Mouse (Mus musculus) cerebellum, postnatal 36 days (tissue): ENCODE data around the gene Ypel3.
"Not testable (repeated sequence)": the region's sequence is repeated elsewhere in the genome, so short reads cannot be mapped to it uniquely, and the experiment has no call there.

ENCODE experiments used
- DNase-seq, 2 experiments: peaks; one replicate each; pipeline ENCODE4 v3.0.0; 2021 to 2022; ENCODE audit warnings: mixed read lengths in 2 of 2

Ypel3 gene

DNA sequence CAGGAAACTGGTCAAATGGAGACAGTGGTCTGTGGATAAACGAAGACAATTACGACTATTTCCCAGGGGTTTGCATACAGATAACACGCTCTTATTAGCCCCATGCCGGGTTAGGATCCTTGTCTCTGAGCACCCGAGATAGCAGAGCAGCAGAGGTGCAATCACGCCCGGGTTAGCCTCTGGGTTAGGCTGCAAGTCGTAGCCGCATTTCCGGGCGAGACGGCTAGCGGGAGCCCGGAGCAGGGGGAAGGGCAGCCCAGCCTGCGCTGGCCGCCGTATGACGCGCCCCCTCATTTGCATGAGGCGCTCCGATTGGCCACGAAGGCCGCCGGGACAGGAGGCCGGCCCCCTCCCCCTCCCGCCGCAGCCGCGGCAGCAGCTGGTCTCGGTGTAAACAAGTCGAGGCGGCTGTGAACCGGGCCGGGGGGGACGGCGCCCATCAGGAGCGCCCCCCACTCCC is at the start of gene Ypel3:
Gene Ypel3 (plus strand): TSS at position 358 of the 460 bp plus-strand sequence.
- peak; percentile 92 to 98 for DNase-seq

DNA sequence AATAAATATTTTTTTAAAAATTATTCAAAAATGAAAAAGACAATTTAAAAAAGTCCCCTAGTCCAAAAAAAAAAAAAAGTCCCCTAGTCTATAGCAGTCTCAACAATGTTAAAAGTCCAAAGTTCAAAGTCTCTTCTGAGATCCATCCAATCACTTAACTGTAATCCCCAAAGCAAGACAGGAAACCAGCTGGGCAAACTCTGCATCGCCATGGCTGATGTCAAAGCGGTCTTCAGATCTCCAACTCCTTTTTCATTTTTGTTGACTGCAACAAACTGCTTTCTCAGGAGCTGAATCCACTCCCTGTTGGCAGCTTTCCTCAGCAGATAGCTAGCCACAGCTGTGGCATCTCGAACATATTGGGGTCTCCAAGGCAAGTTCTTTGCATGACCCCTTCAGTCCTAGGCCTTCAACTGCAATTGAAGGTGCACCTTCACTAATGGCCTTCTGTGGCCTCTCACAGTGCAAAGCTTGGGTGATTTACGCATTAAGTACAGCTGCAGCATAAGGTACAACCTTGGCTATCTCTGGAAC is 46.4 kb upstream of the Ypel3 start:
- DNase-seq = not testable (repeated sequence)

DNA sequence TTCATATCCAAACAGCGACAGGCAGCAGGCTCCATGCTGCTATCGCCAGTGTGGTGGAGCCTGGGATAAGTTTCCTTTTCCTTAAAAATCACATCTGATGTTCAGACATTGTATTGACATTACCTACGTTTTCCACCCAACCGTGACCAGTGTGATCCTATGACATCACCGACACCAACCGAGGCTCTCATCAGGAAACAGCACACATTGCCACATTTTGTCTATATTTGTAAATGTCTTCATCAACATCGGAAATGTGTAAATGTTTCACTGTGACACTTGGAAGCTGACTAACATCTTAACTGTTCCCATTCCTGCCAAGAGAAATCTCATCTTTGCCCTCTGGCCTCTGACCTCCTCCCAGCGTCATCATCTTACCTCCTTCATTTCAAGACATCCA is 40.6 kb upstream of the Ypel3 start:
- DNase-seq = no peak

DNA sequence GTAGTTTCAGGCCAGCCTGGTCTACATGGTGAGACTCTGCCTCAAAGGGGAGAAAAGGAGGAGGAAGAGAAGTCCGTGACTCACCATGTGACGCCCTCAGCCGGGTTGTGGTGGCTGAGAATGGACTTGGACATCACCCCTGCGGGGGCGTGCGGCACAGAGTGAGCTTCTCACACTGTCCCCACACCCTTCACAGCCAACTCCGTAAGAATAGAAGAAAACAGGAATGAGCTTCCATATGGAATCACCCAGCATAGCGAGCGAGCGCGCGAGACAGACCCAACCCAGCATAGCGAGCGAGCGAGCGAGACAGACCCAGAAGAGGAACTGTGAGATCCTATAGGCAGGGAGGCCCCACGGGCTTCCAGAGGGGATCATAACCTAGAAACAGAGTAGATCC is 37.2 kb upstream of the Ypel3 start:
- no peak for DNase-seq

DNA sequence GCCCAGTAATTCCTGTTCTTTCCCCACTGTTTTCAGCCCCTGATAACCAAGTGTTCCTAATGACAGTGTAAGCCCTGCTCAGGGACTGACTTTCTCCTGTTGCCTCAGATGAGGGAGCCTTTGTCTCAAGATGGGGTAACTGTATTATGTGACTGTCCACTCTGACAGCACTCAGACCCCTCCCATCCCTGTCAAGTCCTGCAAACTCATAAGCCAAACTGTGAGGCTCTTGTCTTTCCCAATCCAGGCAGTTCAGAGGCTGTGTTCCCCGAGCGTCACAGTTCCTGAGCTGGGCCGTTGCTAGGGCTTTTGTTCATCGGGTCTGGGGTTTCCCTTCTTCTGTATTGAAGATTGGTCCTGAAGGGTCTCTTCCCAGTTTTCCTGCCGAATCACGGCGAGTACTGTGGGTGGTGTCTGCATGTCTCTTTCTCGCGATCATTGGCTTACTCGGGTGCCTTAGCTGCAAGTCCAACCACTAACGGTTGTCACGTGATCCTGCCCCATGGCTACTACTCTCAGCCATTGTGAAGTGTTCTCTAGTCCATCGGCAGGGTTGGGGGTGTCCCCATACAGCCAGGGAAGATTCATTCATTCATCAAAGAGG is 36.5 kb upstream of the Ypel3 start:
- DNase-seq = no peak

DNA sequence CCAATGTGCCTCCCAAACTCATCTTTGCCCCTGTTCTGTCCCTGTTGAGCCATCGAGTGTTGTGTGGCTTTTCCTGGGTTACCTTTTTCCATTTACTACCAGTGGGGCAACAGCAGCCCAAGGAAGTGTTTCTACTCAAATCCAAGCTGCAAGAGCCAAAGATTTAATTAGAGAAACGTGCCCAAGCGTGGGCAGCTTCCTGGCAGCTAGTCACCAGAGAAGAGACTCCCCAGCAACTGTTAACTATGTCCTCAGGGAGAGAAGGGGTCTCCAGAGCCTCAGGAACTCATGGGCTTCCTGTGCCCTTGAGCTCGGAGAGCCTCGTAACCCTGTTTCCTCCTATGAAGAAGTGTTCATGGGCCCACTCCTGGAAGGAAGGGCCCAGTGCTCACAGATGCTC is 35.8 kb upstream of the Ypel3 start:
- DNase-seq = no peak

DNA sequence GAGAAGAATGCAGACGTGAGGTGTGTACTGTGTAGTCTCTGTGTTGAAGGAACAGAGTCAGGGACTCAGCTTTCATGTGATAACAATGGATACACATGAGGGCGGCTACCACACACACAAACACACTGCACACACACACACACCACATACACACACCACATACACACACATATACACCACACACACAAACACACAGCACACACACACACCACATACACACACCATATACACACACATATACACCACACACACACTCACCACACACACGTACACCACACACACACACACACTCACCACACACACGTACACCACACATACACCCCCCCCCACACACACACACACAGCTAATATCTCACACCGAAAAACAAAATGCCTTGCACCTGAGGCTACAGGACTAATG is 35.3 kb upstream of the Ypel3 start:
- no peak for DNase-seq

DNA sequence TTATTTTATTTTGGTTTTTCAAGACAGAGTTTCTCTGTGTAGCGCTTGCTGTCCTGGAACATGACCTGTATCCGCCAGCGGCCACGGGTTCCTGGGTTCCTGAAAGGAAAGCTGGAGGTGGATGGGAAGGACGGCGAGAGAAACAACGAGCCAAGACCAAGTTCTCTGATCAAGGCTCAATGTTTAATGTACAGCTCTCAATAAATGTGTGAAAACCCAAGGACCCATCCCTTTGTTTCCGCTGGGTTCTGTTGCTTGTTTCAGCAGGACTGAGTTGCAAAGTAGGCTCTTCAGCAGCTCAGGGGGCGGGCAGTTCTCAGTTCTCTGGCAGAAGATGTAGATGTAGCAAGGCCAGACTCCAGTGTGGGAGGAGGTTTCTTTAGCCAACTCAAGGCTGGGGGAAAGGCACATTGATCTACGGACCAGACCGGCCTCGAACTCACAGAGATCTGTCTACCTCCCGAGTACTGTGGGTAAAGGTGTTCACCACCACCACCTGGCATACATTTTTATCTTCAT is 34.7 kb upstream of the Ypel3 start:
- DNase-seq = no peak

DNA sequence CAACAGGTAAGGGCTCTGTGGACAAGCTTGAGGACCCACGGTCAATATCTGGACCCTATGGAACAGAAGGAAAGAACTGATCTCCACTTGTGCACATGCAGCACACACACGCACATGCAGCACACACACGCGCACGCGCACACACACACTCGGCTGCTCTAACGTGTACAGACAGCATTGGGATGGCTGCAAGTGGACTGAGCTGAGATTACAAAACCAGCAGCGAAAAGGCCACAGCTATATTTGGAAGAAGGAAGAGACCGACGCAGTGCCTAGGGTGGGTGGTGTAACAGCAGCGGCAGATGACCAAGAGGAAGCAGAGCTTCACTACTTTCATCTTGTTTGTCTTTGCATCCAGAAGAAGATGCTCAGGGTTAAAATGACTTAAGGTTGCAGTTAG is 30.7 kb upstream of the Ypel3 start:
- no peak for DNase-seq

DNA sequence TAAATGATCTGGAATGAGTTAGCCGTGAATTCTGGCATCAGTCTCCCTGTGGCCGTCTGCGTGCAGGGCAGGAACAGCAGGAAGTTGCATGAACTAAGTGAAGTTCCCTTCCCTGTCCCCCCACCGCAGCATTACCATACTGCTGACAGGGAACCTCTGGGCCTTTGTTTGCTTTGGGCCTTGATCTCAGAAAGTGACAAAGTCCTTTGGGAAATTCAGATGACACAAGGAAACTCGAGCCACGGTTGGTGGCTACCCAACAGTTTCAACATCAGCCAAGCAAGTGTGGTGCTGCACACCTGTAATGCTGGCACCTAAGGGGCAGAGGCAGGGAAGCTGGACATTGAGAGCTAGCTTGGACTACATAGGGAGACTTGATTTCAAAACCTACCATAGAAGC is 30.0 kb upstream of the Ypel3 start:
- DNase-seq = no peak

DNA sequence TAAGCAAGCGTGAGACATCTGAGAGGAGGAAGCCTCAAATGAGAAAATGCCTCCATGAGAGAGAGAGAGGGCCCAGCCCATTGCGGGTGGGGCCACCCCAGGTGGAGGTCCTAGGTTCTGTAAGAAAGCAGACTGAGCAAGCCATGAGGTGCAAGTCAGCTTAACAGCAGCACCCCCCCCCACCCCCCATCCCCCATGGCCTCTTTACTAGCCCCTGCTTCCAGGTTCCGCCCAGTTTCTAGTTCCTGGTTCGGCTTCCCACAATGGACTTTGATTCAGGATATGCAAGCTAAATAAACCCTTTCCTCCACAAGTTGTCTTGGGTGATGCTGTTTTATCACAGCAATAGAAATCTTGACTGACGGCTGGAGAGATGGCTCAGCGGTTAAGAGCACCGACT is 27.9 kb upstream of the Ypel3 start:
- DNase-seq = no peak

DNA sequence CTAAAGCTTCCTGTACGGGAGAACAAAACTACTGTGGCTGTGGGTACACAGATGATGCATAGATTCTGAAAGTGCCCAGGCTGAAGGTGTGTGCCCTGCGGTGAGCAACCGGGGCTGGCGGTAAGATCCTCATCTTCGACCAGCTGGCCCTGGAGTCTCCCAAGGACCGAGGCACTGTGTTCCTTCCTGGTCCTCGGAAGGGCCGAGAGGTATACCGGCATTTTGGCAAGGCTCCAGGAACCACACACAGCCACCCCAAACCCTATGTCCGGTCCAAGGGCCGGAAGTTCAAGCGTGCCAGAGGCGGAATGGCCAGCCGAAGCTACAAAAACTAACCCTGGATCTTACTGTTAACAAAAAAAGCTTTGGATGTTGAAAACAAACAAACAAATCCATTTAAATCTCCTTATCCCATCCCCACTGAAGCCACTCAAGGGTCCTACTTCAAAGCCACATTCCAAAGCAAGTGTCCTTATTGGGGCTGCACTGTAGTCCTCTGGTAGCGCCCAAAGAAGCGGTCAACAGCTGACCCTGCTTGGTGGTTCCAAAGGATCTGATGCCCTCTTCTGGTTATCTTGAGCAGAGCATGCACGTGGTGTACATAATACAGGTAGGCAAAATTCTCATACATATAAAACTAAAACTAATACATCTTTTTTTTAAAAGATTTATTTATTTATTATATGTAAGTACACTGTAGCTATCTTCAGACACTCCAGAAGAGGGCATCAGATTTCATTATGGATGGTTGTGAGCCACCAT is 27.0 kb upstream of the Ypel3 start:
- DNase-seq = no peak

DNA sequence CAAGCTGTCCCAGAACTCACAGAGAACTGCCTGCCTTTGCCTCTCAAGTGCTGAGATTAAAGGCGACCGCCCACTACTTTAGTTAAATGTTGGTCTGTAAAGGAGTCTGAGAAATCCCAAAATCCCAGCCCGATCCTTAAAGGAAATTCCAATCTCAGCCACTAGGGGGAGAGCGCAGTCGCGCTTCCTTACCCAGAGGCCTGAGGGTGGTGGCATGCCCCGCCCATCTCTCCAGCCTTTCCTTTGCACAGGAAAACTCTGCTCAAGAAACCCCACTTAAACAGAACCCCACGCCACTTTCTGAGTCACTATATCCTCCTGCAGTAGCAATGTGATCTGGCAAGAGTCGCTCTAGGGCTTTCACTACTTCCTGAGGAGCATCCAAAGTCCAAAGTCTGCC is 21.9 kb upstream of the Ypel3 start:
- peak; percentile 80 to 85 for DNase-seq

DNA sequence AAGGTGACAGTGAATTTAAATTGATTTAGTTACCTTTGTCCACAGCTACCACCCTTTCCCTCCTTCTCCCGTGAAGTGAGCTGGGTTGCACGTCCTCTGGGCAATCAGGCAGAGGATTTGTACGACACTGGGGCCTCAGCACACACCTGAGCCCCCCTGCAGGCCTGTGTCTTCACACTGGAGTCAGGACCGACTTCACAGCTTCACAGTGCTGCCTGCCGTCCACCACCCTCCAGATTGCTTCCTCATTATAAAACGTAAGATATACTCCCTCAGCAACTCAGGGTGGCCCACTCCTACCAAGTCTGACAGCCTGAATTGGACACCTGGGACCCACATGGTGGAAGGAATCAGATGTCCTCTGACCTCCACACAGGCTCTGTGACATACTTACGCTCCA is 18.2 kb upstream of the Ypel3 start:
- DNase-seq = no peak

DNA sequence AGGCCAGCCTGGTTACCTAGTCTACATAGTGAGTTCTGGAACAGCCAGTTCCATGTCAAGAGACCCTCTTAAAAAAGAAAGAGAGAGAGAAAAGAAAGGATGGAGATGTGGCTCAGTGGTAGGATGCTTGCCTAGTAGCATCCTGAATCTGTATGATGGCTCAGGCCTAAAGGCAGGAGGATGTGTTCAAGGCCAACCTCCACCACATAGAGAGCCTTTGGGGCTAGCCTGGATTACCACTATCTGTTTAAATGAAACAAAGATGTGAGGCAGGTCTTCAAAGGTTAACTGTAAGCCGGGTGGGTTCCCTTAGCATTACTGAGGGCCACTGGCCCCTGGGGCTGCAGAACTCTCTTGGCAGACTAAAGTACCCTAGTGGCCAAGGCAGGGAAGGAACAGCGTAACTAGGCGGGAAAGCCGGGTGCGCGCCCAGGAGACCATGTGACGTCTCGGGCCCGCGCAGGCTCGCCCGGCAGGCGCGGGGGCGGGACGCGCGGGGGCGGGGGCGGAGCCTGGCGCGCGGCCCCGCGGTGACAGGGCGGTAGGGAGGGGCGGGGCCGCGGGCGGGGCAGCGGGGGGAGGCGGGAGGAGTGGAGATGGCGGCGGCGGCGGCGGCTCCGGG is 17.6 kb upstream of the Ypel3 start, which contains the start of gene Mapk3:
Gene Mapk3 (plus strand): TSS at position 552 of the 622 bp plus-strand sequence.
- DNase-seq = peak; percentile 87 to 89

DNA sequence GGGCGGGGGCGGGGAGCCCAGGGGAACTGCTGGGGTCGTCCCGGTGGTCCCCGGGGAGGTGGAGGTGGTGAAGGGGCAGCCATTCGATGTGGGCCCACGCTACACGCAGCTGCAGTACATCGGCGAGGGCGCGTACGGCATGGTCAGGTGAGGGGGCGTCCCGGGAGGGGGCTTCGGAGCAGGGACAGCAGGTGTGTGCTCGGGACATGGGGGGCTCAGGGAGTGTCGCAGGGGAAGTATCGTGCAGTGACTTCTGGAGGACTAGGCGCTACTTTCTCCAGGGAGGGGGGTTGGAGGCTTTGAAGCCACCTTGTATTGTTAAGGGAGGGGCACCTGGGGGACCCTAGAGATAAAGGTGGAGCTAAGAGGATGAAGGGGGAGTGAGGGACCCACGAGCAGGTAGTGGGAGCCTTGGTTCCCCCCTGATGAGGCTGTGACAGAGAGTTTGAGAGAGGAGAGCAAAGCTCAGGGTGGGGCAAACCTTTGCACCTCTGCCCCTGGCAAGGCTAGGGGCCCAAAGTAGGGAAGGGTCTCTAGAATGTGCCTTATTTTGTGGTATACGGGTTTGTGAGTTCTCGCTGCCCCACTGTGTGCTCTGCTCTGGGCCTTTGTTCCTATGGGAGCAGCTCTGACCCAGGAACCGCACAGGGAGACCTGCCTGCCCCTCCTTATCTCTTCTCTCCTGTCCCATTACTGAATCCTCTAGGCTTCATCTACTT is 16.9 kb upstream of the Ypel3 start:
- DNase-seq = no peak

DNA sequence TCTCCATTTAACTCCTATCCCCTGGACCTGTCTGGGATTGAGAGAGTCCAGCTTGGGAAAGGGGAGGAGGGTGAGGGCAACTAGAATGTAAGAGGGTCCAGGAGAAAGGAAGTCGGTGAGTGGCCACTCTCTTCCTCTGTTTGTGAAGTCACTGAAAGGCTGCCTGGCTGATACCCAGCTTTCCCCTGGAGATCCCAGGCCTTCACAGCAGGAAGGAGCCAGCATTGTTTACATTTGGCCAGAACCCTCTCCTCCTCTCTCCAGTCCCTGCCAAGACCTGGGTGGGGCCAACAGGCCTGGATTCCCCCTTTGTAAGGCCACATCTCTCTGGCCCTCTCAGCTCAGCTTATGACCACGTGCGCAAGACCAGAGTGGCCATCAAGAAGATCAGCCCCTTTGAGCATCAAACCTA is 16.4 kb upstream of the Ypel3 start:
- peak; percentile 68 to 69 for DNase-seq

DNA sequence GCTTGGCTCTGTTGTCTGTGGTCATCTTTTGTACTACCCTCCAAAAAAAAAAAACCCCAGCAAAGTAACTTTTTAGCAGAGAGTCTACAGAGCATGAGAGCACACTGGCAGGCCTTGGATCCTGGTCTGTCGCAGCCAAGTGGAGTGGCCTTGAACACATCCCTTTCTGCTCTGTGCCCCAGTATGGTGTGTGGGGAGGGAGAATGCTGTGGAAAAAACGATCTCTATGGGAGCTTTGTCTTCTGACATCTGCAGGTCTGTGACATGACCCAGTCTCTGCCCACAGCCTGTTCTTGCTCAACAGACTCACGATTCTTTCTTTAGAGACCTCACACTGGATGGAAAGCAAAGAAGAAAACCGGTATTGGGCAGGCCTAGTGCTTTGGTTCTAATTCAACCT is 15.8 kb upstream of the Ypel3 start:
- no peak for DNase-seq

DNA sequence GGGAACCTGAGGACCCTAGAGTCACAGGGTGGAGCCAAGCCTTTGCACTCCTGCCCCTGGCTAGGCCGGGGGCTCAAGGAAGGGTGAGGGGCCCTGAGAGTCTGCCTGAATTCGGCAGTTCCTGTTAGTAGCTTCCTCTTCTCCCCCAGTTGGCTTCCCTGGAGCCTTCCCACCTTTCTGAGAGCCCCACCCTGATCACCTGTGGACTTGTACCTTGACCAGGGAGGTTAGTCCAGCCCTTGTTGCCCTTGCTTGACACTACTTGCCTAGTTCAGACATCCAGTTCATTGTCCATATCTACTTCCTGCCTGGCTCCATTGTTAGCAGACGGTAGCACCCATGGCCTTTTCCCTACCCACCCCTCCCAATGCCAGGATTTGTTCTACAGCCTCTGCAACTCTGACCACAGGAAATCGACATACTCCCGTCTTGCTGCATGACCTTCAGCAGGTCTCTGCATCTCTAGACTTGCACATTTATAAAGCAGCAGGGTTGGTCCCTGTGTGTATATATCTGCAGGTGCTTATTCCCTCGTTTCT is 15.2 kb upstream of the Ypel3 start:
- no peak for DNase-seq

DNA sequence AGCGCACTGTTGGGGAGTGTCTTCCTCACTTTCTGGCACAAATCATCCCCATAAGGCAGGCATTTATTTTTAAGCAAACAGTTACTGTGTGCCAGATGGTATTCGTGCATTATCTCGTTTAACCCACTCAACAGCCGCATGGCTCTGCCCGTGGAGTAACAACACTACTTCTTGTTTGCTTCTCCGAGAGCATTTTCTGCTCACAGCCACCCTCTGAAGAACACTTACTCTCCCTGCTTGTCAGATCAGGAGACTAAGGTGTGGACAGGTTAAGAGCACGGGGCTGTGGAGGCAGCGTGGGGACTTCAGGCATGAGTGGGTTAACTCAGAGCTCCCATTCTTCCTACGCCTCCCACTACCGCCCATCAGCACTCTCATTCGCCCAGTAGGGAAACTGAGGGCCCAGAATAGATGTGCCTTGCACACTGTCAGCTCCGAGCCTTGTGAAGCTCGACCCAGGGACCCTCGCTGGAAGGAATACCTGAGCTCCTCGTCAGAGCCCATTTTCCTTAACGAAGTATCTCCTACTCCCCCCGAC is 14.2 kb upstream of the Ypel3 start:
- no peak for DNase-seq

DNA sequence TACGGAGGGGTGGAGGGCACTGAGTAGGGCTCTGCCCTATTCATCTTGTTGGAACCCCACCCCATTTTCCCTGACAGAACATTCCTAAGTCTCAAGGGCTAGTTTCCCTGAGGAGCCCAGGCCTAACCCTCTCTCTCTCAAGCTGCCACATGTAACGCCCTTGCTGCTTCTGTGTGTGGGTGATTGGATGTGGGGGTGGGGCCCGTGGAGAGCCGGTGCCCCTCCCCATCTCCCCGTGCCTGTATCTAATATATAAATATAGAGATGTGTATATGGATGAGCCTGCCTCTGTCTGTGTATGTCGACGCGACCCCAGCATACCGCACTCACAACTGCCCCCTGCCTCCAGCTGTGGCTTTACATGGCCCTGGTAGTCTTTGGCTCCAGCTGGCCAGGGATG is 11.2 kb upstream of the Ypel3 start:
- DNase-seq = no peak

DNA sequence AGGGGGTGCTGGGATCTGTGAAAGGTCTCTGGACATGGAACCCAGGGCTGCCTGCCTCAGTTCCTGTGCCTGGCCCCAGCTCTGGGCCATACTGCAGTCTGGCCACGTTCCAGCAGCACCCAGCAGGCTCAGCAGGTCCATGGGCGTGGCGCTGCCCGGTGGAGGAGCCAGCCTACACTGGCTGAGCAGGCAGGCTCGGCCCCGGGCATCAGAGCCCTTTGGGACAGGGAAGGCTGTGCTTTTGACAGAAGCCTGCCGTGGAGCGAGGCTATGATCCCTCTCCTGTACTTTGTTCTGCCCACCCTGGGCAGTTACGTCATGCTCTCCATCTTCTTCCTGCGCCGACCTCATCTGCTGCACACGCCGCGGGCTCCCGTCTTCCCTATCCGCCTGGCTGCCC is 10.6 kb upstream of the Ypel3 start, which contains the start of gene Gdpd3:
Gene Gdpd3 (plus strand): TSS at position 134 of the 400 bp plus-strand sequence.
- DNase-seq = no peak
